ENCODE assay signal across 11 mouse cellular contexts in genomic region chr4:148287041-148287440, GRCm38 (mm10). TPM values are rescaled to one million over a fixed set of nuclear protein-coding genes. Genes with fewer than 3 reads are reported as not detected.
DNase-seq lines count a peak whose midpoint lies in the region; ATAC-seq and TF ChIP-seq lines count a peak whose summit lies in the region.
"Had no signal": no experiment of that assay in that cellular context is flagged by ENCODE, and none has a peak within 500 bp of the region (broad histone marks: within the 10 kb centered on the region; RNA-seq: fewer than 3 reads in every experiment).

No protein-coding gene starts in this region.

- WGBS in heart, embryonic 14.5 days = 3% methylated on average over 20 of the region's 20 CpGs
- WGBS in forebrain, postnatal 0 days = 2% methylated on average over 20 of the region's 20 CpGs
- under 1% methylated on average over 20 of the region's 20 CpGs for WGBS in midbrain, embryonic 11.5 days

- no peaks in the 10 kb centered on the region for H3K9me3 ChIP-seq in heart, embryonic 14.5 days (ENCODE audit: control insufficient read depth, low read length)
- H3K9me3 ChIP-seq in forebrain, postnatal 0 days (ENCODE audit: low read length) = no peaks in the 10 kb centered on the region
- H3K9me3 ChIP-seq in midbrain, embryonic 11.5 days (ENCODE audit: control insufficient read depth, low read length) = no peaks in the 10 kb centered on the region
- H3K9me3 ChIP-seq: liver, embryonic 15.5 days had no signal

- peak overlapping the region; percentile 58 for H3K4me2 ChIP-seq in heart, embryonic 14.5 days (ENCODE audit: low read length)
- H3K4me2 ChIP-seq in forebrain, postnatal 0 days (ENCODE audit: low read depth) = peak overlapping the region; percentile 94
- peak overlapping the region; percentile 90 for H3K4me2 ChIP-seq in midbrain, embryonic 11.5 days

- peak overlapping the region in 1 of 2 experiments; percentile 36; a peak in 1 of 4 replicates for H3K4me3 ChIP-seq in heart, embryonic 14.5 days (ENCODE audit: control insufficient read depth in 1 of 2, insufficient read depth in 1 of 2, low read depth in 1 of 2, low read length in 2 of 2)
- peak overlapping the region; percentile 83 for H3K4me3 ChIP-seq in forebrain, postnatal 0 days (ENCODE audit: low read depth, low read length)
- H3K4me3 ChIP-seq in midbrain, embryonic 11.5 days (ENCODE audit: low read depth, low read length) = peak overlapping the region; percentile 49
- H3K4me3 ChIP-seq: erythroblast, embryonic 14.5 days had no signal

- peaks cover 0 to 5% of the 10 kb centered on the region in 2 experiments; a peak in 2 of 4 replicates for H3K4me1 ChIP-seq in heart, embryonic 14.5 days (ENCODE audit: control insufficient read depth in 2 of 2, insufficient read depth in 2 of 2, low read length in 2 of 2)
- H3K4me1 ChIP-seq in forebrain, postnatal 0 days (ENCODE audit: insufficient read depth) = peaks cover 29% of the 10 kb centered on the region
- H3K4me1 ChIP-seq in midbrain, embryonic 11.5 days (ENCODE audit: control insufficient read depth, insufficient read depth, low read length) = peaks cover 12% of the 10 kb centered on the region

- no peaks in the 10 kb centered on the region for H3K36me3 ChIP-seq in heart, embryonic 14.5 days (ENCODE audit: control insufficient read depth, insufficient read depth, low read length)
- no peaks in the 10 kb centered on the region for H3K36me3 ChIP-seq in forebrain, postnatal 0 days (ENCODE audit: insufficient read depth)
- no peaks in the 10 kb centered on the region for H3K36me3 ChIP-seq in midbrain, embryonic 11.5 days (ENCODE audit: control insufficient read depth, insufficient read depth, low read length)
- H3K36me3 ChIP-seq: liver, embryonic 15.5 days had no signal

- no peak overlapping the region for H3K9ac ChIP-seq in heart, embryonic 14.5 days (ENCODE audit: low read length)
- H3K9ac ChIP-seq in forebrain, postnatal 0 days = peak overlapping the region; percentile 83
- peak overlapping the region; percentile 59 for H3K9ac ChIP-seq in midbrain, embryonic 11.5 days (ENCODE audit: low read length)
- H3K9ac ChIP-seq: liver, embryonic 15.5 days had no signal

- intact Hi-C loops in heart, postnatal 10 days (cut with DNase I) = loop anchor here (5.0 kb wide), 1 partner anchor 145 kb away; no protein-coding TSS in a partner anchor
- intact Hi-C loops in left cerebral cortex, postnatal 10 days (cut with DNase I) = loop anchor here (5.0 kb wide), 2 partner anchors 115 to 145 kb away; no protein-coding TSS in a partner anchor

- peaks cover 54% of the 10 kb centered on the region for H3K27me3 ChIP-seq in heart, embryonic 14.5 days (ENCODE audit: control insufficient read depth, insufficient read depth, low read length)
- H3K27me3 ChIP-seq in forebrain, postnatal 0 days (ENCODE audit: insufficient read depth, low read length) = no peaks in the 10 kb centered on the region
- peaks cover 14% of the 10 kb centered on the region for H3K27me3 ChIP-seq in midbrain, embryonic 11.5 days (ENCODE audit: control insufficient read depth, insufficient read depth, low read length)

- DNase-seq in heart, postnatal 10 days = no peak
- no peak for DNase-seq in forebrain, postnatal 0 days
- no peak for DNase-seq in midbrain, embryonic 11.5 days (ENCODE audit: low spot score, missing footprints)
- DNase-seq in adrenal gland, postnatal 36 days = no peak
- no peak for DNase-seq in left cerebral cortex, postnatal 10 days (ENCODE audit: extremely low spot score in 1 of 2, low spot score in 2 of 2)
- no peak for DNase-seq in layer of hippocampus, adult 9-11 months

- no peak for ATAC-seq in heart, embryonic 14.5 days (ENCODE audit: insufficient number of reproducible peaks, insufficient read depth, low FRiP score, low read depth)
- 0 out of 2 replicates have a peak, but pooled peaks have one; percentile 4 for ATAC-seq in common myeloid progenitor, adult 5-6 weeks (replicated peaks; ENCODE audit: low read depth, poor library complexity, severe bottlenecking)
- no peak for ATAC-seq in forebrain, postnatal 0 days
- peak; percentile 6; the same call in 1 of the 2 replicates for ATAC-seq in midbrain, embryonic 11.5 days (ENCODE audit: low FRiP score)

- peak; percentile 34; the same call in 1 of the 2 replicates for TF ChIP-seq CTCF in forebrain, postnatal 0 days (IDR thresholded peaks at IDR 0.05; ENCODE audit: low read depth)

- no peak overlapping the region for H3K27ac ChIP-seq in heart, embryonic 14.5 days (replicated peaks in 1 of 2; ENCODE audit: control insufficient read depth in 1 of 2, insufficient read depth in 1 of 2, low read depth in 2 of 2, low read length in 2 of 2)
- peak overlapping the region; percentile 80 for H3K27ac ChIP-seq in forebrain, postnatal 0 days (ENCODE audit: low read depth, low read length)
- no peak overlapping the region for H3K27ac ChIP-seq in midbrain, embryonic 11.5 days (ENCODE audit: low read depth, low read length)
- H3K27ac ChIP-seq: liver, embryonic 15.5 days had no signal

RNA-seq across cellular contexts. Expression of gene Disp3, which starts 0.7 kb away (rescaled TPM):
- polyA plus RNA-seq in heart, embryonic 14.5 days (2014; fragmentation: Nextera tagmentation; extraction: Ambion mirVana) = 0.04 TPM in 1 of 2 replicates, not detected in the other
- total RNA-seq in heart, postnatal 10 days (2021) = under 1 TPM in 1 of 2 experiments, not detected in 1; 0.14 TPM
- not detected in 2 replicates for total RNA-seq in common myeloid progenitor, adult 5-6 weeks (2017)
- 13.2 and 17.3 TPM in 2 replicates for total RNA-seq in forebrain, postnatal 0 days (2014; rRNA removed)
- 4.1 and 6.1 TPM in 2 replicates for polyA plus RNA-seq in forebrain, postnatal 0 days (2015; fragmentation: Nextera tagmentation; extraction: Ambion mirVana)
- 2.5 and 2.9 TPM in 2 replicates for polyA plus RNA-seq in midbrain, embryonic 11.5 days (2014; fragmentation: Nextera tagmentation; extraction: Ambion mirVana)
- under 1 TPM; 0.13 to 0.63 TPM for total RNA-seq in adrenal gland, postnatal 36 days (2021)
- 10 to 100 TPM; 19.2 to 20.4 TPM for total RNA-seq in left cerebral cortex, postnatal 10 days (2021)
- total RNA-seq: hematopoietic stem cell, adult 5-6 weeks had no signal
- polyA plus RNA-seq: erythroblast, embryonic 14.5 days; liver, embryonic 15.5 days had no signal

Comparison
In these comparisons a context has a peak if more than half of its experiments do, and no peak if none do; other contexts are left out.
1. ATAC-seq: peak in common myeloid progenitor, adult 5-6 weeks (single experiment) and midbrain, embryonic 11.5 days (single experiment); none in heart, embryonic 14.5 days (single experiment) and forebrain, postnatal 0 days (single experiment).
2. Peak in every context shown above with its lines, with median percentiles within 50 percentile points of each other: H3K4me2 ChIP-seq.